Mouse (Mus musculus): Measurements from ENCODE around the gene Pls3.
"Not testable (repeated sequence)": the region's sequence is repeated elsewhere in the genome, so short reads cannot be mapped to it uniquely, and the experiment has no call there.

DNA sequence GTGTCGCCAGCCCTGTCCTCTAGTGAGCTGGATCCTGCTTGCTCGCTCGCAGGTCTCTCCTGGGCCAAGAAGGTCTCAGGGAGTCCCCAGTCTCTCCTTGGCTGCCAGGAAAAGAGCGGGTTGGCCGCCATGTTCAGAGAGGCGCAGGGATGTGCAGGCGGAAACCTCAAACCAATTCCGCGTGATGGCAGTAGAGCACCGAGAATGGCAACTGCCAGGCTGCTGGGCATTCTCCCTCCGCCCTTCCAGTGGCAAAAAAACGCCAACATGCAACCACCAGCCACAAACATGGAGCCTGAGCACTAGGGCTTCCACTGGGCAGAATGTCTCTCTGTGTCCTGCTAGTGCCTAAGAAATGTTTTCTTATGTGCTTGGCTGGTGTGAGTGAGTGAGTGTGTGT, 115.9 kb downstream of the Pls3 start:
- not testable (repeated sequence) for TF ChIP-seq HCFC1 (IDR thresholded peaks at IDR 0.05; ENCODE audit: borderline replicate concordance, insufficient read depth, low read length); MAFK (IDR thresholded peaks at IDR 0.05; ENCODE audit: insufficient read depth, low read depth, low read length); ZC3H11A (IDR thresholded peaks at IDR 0.05; ENCODE audit: borderline replicate concordance, low read depth, low read length)
